Mouse (Mus musculus) gastrocnemius, adult 8-10 months (tissue): ENCODE measurements around the gene Npas3. TPM values are rescaled to one million over a fixed set of nuclear protein-coding genes. Genes with fewer than 3 reads are reported as not detected.

Experiments
- DNase-seq, 2 experiments: peaks; one replicate each; pipeline ENCODE4 v3.0.0; 2022; ENCODE audit warnings: low spot score in 2 of 2
- total RNA-seq, 4 experiments: library from RNA; stranded (reverse); gene quantifications; 2 replicates each; pipeline ENCODE4 v1.2.4; 2022

Npas3 gene
- total RNA-seq, 4 experiments from 2014 or later: 0.07 TPM; not detected in 3

- no peak for DNase-seq
Measured at GRCm38 (mm10) chr12:53581181-53581580, 332.7 kb downstream of the Npas3 start.

GRCm38 (mm10) chr12:53587249-53587648, 338.8 kb downstream of the Npas3 start:
- no peak for DNase-seq

DNA sequence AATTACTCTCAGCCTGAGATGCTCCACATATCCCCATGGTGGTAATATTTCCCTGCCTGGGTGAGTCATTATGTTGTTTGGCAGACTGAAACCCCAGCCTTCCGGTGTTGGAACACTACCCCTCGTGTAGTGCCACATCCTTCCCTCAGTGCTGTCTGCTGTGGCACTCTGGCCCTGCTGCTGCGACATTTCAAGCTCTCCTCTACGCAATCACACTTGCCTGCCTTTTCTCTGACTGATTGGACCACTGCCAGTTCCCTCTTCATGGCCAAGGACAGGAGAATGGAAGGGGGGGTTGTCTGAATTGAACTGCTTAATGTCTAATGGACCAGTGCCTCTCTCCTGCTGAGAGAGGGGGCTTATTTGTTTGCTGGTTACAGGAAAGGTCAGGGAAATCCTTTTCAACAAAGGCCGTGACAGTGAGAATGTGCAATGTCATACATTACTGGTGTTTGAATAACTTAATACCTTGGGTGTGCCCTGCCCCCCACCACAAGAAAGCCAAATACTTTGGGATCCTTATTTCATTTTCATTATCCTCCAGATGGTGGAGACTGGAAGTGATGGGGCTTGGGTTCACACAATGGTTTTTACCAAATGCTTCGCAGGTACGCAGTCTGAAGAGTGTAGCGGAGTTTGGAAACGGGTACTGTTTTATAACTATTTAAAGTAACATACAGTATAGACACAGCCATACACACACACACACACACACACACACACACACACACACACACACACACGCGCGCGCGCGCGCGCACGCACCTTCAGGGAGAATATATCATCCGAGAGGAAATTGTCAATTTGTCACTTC, 339.4 kb downstream of the Npas3 start:
- DNase-seq: peak in 1 of 2 experiments; percentile 13

- DNase-seq: no peak
Measured at GRCm38 (mm10) chr12:53589446-53589961, 341.0 kb downstream of the Npas3 start.

DNA sequence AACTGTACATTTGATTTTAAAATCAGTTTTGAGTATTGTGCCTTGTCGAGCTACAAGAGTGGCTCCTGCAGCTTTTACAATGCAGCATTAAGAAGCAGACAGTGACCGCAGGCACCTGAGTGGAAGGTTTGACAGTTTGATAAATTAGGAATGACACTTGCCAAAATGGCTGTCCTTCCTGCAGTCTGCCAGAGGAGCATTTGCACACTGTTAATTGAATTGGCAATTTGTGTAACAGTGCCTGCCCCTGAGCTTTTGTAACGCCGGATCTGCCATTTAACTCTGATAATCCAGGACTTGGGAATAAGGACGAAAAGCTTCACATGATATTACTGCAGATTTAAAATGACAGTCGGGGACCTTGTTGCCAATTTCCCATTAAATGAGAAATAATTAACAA, 357.2 kb downstream of the Npas3 start:
- DNase-seq: no peak

DNA sequence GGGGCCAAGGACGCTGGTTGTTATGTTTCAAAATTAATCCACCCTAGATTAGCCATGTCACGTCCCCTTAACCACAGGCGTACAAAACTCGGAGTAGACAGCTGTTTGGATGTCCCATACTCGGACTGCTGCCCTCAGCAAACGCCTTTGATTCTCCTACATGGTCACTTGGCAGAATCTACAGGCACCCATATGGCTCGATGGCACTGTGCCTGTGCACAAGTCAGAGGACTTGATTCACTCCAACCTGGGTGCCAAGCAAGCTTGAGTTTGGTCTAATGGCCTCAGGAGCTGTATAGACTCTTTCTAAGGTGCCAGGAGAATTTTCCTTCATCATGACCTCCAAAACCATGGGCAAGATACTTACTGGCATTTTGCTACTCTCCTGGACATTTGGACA, 363.6 kb downstream of the Npas3 start:
- DNase-seq: no peak

- DNase-seq: no peak
Measured at GRCm38 (mm10) chr12:53621271-53621670, 372.8 kb downstream of the Npas3 start.

DNA sequence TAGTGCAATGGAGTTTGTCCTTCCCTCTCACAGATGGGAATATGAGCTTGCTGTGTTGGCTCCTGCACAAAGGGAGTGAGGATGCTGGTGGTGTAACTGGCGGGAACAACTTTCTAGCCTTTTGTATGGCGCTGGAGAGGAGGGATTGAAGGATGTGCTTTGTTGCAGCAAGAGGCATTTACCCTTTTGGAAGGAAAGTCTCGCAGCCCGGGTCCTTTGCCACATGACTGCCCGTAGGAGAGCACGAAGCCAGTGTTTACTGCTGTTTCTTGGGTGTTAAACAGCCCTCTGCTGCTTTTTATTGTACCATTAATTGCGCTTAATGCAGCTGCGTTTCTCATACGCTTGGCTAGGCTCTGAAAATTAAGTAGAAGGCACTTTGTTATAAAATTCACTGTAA, 375.3 kb downstream of the Npas3 start:
- no peak for DNase-seq

DNA sequence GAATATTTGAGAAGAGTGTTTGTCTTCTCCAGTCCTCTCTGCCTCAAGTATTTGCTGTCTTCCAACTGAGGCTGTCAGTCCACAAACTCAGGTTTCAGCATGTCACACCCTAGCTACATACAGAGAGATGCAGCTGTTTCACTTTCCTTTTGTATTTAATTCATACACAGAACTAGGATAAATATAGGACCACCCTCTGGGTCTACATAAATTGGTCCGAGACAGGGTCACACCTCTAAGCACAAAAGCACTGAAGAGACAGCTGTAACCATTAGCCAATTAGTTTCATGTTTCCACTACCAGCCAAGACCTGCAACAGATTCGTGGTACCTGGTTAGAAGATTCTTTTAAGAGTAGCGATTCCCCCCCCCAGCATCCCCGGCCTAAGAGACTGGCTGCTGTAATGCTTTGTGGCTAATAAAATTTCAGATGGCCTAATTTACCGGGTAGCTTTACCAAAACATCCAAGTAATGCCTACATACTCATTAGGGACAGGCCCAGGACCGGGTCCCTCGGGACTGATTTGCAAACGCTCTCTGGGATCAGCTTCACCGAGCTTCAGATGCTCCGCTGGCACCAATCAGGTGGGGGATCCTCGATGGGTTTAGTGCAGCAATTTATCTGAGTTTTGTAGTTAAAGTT, 376.0 kb downstream of the Npas3 start:
- no peak for DNase-seq

GRCm38 (mm10) chr12:53629483-53630120, 381.1 kb downstream of the Npas3 start:
- no peak for DNase-seq

DNA sequence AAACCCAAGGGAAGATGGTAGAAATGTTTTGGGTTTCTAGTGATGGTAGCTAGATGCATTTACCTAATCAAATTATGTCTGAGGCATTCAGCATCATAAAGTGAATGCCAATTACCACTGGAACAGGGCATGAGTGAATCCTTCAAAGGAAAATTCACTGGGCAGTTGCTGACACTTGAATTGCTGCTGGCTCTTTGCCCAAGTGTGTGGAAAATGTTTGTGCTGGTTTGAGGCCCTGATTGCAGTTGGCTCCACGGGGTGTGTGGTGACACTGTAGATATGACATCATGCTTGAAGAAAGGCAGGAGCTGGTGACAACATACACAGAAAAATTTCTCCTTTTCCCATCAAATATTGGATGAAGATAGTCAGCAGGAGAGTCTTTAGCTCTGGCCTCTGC, 382.1 kb downstream of the Npas3 start:
- no peak for DNase-seq

- no peak for DNase-seq
Measured at GRCm38 (mm10) chr12:53631315-53632106, 383.0 kb downstream of the Npas3 start.

GRCm38 (mm10) chr12:53638571-53638970, 390.1 kb downstream of the Npas3 start:
- no peak for DNase-seq

DNA sequence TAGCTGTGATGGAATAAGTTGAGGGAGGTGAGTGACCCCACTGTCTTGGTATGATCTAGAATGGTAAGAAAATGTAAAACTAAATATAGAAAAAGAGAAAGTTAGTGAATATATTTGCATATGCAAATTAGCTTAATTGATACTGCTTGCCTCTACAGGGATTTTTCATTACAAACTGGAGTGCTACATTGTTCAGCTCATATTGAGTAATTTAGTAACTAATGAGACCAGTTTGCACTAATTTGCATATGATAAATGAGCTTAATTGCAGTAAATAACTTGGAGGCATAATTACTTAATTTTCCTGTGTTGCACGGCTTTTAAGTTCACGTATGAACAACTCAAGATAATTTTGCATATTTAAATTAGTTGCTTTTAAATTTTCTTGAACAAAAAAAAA, 398.8 kb downstream of the Npas3 start:
- no peak for DNase-seq

GRCm38 (mm10) chr12:53656301-53656700, 407.8 kb downstream of the Npas3 start:
- DNase-seq: no peak

- DNase-seq: no peak
Measured at GRCm38 (mm10) chr12:53664084-53664483, 415.6 kb downstream of the Npas3 start.

DNA sequence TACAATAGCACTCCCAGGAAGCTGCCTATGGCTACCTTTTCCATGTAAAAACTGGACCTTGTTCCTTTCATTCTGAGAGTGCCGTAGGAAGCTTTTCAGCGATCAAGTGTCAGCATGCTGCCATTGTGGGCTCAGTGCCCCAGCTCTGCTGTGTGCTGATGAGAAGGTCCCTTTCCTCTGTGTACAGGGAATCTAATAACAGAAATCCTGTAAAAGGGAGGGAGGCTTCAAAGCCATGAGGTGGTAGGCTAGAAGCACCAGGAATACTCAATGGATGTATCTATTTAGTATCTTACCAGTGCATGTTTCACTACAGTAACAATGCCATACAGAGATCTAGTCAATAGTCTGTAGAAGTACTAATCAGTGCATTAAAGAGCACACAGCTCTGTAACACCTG, 423.4 kb downstream of the Npas3 start:
- DNase-seq: no peak

DNA sequence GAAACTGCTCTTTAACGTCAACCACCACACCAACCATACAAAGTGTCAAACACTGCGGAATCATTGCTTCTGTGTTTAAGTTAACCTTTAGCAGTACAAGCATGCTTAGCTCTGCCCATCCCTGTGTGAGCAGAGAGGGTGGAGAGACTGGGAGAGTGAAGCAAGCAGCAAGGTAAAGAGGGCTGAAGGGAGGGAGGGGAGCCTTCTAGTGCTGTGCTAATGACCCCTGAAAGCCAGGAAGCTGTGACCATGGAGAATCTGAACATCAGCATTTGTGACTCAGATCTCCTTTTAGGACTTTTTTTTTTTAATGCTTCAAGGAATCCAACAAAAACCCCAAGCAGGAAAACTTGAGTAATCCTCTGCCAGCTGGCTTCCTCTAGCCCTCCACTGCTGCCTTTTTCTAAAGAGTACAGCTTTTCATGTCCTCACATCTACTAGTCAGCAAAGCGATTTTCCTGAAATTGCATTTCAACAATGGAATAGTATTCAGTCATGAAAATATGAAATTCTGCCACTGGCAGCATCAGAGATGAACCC, 428.7 kb downstream of the Npas3 start:
- DNase-seq: no peak

DNA sequence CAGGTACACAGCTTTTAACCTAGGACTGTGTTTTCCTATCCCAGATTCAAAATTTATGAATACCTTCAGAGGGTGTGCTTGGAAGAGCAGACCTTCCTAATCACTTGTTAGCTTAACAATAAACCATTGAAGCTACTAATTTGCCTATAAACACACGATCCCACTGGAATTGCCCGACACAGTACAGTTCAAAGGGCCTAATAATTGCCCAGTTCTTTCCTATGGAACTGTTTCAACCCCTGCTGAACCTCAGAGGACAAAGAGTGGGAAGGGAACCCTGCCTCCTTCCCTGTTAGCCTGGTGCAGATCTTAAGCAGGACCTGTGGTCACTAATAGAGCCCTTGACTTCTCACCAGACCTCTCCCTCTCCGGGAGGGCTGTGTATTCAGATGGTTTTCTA, 429.7 kb downstream of the Npas3 start:
- no peak for DNase-seq

DNA sequence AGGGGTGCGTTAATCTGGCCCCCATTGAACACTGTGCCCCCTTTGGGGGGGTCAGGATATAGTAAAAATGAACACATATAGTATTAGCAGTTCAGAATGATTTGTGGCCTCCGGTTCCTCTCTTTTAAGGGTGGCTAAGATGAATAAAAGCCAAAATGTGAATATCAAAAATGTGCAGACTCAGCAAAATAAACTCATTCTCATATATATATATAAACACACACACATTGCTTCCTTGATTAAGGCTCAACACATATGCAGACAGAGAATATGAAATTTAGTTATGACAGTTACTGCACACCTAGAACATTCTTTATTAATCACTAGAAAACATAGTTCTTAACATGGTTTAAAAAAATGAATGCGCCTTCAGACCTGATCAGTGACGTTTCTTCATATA, 430.7 kb downstream of the Npas3 start:
- no peak for DNase-seq

DNA sequence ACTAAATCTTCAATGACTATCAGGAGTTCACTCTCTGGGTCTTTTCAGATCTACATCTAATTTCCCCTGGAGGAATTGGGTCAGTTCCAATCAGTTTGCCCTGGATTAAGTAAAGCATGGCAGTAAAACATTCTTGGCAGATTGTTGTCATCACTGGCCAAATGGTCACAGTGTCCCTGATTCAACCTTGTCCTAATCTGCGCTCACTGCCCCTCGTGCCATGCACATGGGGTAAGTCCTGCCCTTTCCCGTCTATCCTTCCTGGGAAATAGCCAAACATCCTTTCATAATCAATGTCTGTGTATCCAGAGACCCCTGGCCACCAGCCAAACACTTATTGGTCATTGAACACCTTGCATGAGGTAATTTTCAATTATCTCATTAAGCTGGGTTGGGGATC, 432.0 kb downstream of the Npas3 start:
- no peak for DNase-seq
